Mouse (Mus musculus) liver, embryonic 18 days (tissue): ENCODE results near the gene Apaf1. TPM values are rescaled to one million over a fixed set of nuclear protein-coding genes. Genes with fewer than 3 reads are reported as not detected.

Source experiments
- polyA plus RNA-seq: library from polyadenylated mRNA; depleted of rRNA; stranded (reverse); fragments of >200 nt; gene quantifications from 2 replicates; pipeline ENCODE4 v1.2.3, GENCODE M21; 2012; rRNA removed

The Apaf1 gene
- polyA plus RNA-seq = 7.8 and 8.8 TPM in 2 replicates

DNA sequence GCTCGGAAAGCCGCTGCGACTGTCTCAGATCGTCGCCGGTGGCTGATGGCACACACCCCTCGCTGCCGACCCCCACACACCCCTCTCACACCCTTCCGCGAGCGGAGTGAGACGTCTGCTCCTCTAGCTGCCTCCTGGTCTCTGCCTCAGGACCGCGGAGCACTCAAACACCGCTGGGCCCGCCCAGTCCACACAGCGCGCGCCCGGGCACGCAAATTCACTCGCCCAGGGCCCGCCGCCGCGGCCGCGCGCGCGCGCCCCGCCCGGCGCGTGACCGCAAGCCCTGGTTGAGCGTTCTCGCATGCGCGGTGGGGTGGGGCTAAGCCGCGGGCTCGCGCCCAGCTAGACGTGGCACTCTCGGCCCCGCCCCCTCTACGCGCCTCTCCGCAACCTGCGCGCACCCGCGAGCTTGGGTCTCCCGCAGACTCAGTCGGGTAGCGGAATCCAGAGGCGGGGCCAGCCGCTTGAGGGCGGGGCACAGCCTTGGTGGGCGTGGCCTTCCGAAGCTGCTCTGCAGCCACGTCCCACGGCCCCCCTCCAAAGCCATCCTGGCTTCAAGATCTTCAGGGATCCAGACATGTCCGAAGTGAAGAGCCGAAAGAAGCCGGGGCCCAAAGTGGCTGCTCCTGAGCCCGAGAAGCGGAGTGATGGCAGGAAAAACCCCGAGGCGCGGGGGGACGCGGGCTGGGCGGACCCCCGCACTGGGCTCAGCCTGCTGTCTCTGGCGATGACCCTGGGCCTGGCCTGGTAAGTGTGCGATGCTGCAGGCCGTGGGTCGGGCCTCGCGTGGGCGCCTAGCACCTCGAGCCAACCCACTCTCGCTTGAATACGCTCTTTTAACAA is at the start of gene Apaf1, which contains the start of gene Ikbip:
Gene Apaf1 (minus strand): TSS at position 221 of the 843 bp plus-strand sequence.
Gene Ikbip (plus strand): TSS at position 391 of the 843 bp plus-strand sequence.

DNA sequence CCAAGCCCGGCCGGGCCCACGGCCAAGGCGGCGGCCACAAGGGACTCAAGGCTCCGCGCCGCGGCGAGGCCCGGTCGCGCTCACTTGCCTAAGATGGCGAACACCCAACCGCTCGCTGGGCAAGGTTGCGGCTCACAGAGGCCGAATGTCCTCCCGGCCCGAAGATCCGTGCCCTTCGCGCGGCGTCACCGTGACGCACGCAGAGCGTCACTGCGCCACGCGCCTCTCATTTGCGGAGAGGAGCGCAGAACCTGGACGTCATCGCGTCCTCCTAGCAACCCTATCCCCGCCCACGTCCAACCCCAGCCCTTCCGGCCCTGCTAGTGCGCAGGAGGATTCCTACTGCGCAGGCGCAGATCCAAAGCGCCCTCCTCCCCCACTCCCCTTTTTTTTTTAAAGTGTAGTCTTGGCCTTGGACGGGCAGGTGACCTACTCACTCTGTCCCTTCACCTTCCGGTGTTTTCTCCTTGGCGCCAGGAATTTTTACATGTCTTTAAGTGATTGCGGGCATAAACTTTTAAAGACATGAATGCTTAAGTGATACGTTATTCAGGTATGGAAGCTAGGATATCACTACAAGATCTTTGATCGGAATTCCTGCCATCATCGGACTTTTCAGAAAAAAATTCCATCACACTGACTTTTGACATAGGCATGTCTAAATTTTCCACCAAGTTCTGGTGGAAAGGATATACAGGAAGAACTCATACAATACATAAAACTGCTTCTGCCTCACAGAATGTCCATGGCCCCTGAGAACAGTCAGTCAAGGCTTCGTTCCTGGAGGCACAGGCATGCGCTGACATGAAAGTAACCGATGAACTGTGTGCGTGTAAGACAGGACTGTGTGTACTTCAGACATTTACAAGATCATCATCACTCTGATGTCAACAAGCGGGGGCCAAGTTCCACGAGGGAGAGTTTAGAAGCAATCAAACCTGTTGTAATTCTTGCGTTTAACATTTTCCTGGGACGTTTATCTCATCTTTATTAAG is 41.6 kb upstream of the Apaf1 start, which contains the start of gene Slc25a3:
Gene Slc25a3 (minus strand): TSS at position 232 of the 995 bp plus-strand sequence.

Other genes starting within 250 kb of the Apaf1 start
- gene Ikbip, start 170 bp upstream of the Apaf1 start, polyA plus RNA-seq = 6.2 and 6.3 TPM in 2 replicates
- gene Slc25a3, start 41.3 kb upstream of the Apaf1 start, polyA plus RNA-seq = 164 and 191 TPM in 2 replicates
- 64.1 and 66.9 TPM in 2 replicates for gene Tmpo, start 98.5 kb upstream of the Apaf1 start, polyA plus RNA-seq